Mouse (Mus musculus) thymus, adult 2 months (tissue): ENCODE measurements around the gene Cckbr.

Source experiments
- CTCF ChIP-seq: fragments of 200-500 bp; IDR thresholded peaks from 2 replicates; pipeline ENCODE4 v1.5.1; 2012; ENCODE audit warnings: mild to moderate bottlenecking, control low read depth, low read length, moderate library complexity, borderline replicate concordance; ENCODE audit not compliant: control insufficient read depth, poor library complexity, insufficient read depth; ENCODE audit errors: extremely low read depth
- POLR2A ChIP-seq: fragments of 200-500 bp; IDR thresholded peaks from 2 replicates; pipeline ENCODE4 v1.6.1; 2012; ENCODE audit warnings: mild to moderate bottlenecking, low read length, control low read depth, moderate library complexity; ENCODE audit not compliant: control insufficient read depth, poor library complexity, insufficient read depth; ENCODE audit errors: extremely low read depth

DNA sequence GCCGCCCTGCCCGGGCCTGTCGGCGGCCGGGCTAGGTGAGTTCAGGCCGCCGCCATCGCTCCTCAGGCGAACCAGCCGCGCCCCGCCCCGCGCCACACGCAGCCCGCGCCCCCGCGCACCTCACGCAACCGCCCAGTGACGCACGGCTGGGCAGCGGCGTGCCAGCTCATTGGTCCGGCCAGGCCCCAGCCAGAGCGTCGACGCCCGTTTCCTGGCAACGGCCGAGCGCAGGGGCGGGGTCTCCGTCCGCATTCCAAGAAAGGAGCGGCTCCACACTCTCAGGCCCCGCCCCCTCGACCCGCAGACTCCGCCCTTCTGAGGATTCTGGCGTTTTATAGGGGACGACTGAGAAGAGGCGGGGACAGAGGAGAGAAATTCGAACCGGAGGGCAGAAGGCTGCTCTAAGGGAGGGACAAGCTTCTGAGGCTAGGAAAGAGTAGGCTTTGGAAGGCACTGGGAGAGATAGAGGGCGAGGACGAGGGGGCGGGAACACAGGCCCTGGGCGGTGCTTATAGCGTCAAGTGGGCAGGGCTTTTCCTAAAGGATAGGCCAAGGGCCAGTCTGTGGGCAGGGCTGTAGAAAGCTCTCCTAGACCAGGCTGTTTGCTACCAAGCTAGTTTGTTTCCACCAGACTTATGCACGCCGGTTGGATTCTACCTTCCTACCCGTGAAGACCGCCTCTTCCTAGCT is 25.5 kb upstream of the Cckbr start, which contains the start of gene Fam160a2:
- peak; percentile 35; the same call in 1 of the 2 replicates for TF ChIP-seq POLR2A
- TF ChIP-seq CTCF = peak; percentile 47; the same call in 1 of the 2 replicates
